Mouse (Mus musculus) embryo, embryonic 9.5 days (tissue): ENCODE measurements around the gene Tnrc6c.

Experiments used
- DNase-seq: peaks from one replicate; pipeline ENCODE4 v3.0.0-alpha.2; 2017; ENCODE audit errors: extremely low spot score

The Tnrc6c gene

DNA sequence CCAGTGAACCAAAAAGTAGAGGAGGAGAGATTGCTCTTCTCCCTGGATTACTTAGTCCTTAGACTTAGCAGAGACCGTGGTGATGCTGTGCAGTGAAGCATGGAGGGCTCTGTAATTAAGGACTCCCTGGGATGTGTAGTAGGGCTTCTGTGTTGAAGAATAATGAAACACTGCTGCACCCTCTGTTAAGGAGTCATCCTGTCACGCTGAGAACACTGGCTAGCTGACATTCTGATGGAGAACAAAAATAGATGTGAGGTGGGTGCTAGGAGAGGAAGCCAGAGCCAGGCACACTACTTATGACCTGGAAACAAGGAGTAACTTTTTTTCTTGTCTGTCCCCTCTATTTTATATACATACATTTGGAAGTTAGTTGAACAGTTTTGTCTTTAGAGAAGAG lies 22.6 kb downstream of the Tnrc6c start:
- no peak for DNase-seq

DNA sequence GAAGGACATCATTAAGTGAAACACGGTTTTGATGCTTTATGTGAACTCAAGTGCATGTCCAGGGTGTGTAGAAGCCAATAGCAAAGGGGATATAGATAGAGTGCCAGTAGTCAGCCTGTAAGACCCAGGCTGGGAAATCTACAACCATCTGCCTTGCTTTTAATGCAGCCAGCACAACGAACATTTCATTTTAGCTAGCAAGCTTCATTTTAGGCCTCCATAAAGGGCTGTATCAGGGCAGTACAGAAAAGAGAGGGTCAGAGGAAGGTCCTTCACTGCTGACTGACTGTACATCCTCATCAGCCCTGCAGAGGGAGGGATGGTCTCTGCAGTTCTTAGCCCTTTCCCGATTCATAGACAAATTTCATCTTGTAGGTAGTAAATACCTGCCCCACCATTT lies 23.0 kb downstream of the Tnrc6c start:
- DNase-seq = no peak

DNA sequence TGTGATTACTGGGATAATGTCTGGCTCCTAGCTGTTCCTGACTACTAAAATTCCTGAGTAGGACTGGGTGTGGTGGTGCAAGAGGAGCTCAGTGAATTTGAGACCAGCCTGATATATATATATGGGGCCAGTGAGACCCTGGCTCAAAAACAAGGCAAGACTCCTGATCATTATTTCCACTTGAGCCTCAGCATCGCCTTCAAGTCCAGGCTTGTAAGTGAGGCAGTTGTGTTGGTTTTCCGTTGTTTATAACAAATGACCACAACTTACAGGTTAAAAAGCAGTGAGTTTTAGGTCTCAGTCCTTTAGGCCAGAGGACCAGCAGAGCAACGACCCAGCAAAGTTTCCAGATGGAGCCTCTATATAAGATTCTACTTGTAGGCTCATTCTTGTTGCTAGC lies 23.5 kb downstream of the Tnrc6c start:
- DNase-seq = no peak

DNA sequence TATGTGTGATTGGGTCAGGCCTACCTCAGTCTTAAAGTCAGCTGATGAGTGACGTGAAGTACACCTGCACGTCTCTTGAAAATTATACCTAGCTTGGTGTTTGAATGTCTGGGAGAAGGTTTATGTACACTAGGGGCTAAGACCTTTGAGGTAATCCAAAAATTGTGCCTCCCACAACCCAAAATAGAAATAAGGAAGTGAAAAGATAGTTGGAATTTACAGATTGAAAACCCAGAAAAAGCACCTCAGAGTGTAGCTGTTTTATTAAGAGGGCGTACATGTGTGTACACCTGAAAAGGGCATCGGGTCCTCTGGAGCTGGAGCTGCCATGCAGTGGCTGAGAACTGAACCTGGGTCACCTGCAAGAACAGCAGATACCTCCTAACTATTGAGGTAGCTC lies 24.1 kb downstream of the Tnrc6c start:
- no peak for DNase-seq

DNA sequence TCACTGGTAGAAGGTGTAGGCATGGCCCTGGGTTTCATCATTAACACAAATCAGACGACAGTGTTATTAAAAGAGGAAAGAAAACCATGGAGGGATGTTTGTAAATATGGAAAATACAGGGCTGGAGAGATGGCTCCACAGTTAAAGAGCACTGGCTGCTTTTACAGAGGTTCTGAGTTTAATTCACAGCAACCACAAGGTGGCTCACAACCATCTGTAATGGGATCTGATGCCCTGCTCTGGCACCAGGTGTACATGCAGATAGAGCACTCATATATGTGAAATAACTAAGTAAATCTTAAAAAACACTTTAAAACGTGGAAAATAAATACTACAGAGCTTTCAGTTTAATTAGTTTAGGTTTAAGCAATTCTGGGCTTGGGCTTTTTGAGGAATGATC lies 24.7 kb downstream of the Tnrc6c start:
- no peak for DNase-seq

DNA sequence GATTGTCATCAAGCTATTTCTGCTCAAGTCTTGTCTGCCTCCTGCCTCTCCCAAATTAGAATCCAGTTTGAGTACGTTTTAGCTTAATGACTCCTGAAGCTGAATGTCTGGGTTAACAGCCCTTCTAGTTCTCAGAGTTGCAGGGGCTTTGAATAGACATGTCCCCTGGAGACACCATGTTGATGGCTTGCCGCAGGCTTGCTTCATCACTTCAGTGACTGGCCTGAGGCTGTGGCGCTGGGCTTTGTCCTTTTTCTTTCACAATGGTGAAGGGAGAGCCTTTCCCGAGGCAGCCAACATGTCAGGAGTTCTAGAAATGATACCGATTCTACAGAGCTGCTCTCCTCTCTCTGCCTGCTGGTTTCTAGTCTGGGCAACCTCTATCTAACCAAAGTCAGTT lies 30.6 kb downstream of the Tnrc6c start:
- no peak for DNase-seq

DNA sequence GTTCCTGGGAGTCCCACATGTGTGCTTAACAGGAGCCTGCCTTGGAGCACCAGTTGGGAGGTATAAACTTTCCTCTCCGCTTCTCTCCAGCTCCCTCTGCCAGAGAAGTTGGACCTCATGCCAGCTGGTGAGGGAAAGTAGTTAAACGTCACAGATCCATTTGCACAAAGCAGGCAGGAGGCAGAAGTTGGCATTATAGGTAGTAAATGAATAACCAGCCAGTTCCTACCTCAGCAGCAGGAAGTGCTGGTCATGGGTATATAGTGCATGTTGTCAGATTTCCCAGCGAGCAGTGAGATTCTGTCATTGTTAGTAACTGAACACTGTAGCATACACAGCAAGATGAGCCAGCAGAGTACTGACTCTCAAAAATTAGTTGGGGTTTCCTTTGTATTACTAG lies 31.4 kb downstream of the Tnrc6c start:
- DNase-seq = no peak

DNA sequence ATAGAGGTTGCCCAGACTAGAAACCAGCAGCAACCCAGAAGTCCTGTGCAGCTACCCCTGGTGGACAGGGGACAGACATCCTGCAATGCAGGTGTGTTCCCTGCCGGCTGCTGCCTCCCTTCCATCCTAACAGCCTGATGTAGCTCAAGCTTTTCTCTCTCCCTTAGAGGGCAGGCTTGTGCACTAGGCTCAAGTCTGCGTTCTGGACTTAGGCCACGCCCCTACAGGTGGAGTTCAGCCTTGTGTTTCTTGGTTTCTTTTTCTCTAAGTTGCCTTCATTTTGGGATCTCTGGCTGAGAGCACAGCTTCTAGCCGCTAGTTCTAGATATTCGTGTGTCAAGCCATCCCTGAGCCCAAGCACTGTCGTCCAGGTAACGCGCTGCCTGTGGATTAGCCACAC lies 31.9 kb downstream of the Tnrc6c start:
- no peak for DNase-seq

DNA sequence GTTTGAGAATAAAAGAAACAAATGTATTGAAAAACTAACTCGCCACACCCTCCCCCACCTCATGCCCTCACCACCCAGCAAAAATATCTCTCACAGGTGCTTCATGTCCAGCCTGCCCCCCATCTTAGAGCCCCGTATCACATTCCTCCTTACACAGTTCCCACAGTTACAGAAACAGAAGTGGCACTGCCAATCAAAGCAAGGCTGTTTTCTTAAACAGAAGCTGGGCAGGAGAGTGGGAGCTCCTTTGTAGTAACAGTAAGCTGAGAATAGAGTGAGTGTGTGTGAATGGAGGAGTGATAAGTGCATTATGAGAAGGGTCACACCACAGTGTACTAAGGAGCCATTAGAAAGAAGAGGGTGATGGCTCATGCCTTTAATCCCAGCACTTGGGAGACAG lies 34.5 kb downstream of the Tnrc6c start:
- no peak for DNase-seq

DNA sequence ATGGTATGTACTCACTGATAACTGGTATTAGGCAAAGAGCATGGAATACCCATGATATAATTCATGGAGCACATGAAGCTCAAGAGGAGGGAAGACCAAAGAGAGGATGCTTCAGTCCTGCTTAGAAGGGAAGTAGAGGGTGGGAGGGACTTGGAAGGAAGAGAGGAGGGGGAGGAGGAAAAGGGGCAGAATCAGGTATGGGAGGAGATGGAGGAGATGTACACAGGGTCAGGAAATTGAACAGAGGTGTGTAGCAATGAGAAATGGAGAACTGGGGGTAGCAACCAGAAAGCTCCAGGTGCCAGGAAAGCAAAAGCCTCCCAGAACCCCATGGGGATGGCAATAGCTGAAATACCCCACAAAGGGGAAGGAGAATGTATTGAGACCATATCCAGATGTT lies 37.2 kb downstream of the Tnrc6c start:
- no peak for DNase-seq

DNA sequence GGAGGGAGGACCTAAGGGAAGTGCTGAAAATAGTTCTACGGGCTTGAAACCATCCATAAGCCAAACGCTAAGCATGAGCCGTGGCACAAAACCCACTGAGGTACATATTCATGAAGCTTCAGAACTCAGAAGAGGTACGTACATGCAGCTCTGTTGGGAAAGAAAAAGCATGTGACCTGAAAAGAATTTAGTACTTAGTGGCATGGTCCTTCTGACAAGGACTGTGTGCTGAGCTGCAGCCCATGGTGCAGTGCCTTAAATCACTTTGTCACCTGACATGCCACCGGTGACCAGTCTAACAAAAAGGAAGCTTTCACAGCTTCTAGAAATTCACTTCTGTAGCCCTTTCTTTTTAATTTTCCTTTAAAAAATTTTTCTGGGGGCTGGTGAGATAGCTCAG lies 40.0 kb downstream of the Tnrc6c start:
- no peak for DNase-seq

DNA sequence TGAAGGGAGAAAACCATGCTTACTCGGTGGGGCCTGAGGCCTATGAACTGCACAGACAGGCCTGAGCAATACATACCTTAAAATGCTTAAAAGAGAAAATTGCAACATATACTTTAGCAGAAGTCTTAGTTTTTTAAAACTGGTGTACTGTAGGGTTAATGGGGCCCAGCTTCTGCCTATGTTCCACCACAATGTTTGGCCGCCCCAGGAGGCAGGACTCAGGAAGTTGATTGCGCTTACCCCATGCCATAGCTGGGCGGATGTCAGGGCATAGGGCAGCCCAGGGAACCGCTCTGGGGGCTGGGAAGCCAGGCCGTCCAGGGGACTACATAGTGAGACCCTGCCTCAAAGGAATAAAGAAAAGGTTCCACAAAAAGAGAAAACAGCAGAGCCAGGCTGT lies 42.5 kb downstream of the Tnrc6c start:
- no peak for DNase-seq

DNA sequence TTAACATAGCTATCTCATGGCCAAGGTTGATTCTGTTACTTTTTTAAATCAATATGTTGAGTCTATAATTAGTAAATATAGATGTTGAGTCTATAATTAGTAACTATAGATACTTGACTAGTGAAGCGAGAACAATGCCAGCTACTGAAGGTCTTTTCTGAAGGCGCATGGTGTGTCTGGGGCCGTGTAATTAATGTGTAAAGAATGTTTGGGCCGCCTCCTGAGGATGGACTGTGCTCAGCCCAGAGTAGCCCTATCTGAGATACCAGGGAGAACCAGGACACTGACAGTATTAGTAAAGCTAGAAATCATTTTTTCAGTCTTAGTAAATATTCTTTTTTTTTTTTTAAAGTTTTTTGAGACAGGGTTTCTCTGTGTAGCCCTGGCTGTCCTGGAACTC lies 46.8 kb downstream of the Tnrc6c start:
- no peak for DNase-seq

DNA sequence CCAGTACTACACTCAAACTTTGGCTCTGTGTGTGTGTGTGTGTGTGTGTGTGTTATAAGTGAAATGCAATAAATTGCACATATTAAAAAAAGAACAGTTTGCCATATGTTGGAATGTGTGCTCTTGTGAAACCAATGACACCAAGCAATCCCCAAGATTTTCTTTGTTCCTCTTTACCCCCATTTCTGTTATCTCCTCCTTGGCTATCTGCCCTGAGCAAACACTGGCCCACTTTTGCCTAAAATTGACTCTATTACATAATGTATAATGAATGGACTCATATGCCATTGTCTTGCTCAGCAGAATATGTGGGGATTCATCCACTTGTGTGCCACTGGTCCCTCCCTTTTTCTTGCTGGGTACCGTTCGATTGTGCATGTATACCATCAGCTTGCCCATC lies 52.2 kb downstream of the Tnrc6c start:
- DNase-seq = no peak

DNA sequence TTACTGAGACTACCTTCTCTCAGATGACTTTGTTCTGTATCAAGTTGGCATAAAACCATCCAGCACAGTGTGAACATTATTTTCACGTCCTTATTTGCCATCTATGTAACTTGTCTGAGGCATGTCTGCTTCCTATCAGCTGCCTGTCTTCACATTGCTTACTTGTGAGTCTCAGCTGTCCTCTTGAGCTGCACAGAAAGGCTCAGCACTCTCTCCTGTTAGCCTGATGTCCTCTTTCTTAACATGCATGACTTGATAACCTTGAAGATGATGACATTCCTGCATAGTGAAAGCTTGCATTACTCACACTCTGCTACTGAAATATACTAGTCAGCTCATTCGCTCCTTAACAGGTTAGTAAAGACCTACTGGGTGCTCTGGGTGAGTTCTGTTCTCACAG lies 53.1 kb downstream of the Tnrc6c start:
- DNase-seq = no peak

DNA sequence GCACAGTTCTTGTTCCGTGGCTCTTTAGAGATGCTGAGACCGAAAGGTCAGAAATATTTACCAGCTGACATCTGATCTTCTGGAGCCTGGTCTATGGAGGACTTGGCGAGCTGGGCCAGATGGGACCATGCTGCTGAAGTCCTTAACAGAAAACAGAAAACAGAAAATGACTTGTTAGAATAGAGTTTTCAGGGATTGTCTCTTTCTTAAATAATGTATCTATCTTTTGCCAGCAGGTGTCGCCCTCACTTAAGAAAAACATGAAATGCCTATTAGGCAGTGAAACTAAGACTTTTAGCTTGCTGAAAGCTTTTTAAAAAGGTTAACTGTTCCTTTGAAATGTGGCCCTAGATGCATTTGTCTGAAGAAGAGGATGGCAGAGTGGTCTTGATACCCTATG lies 55.2 kb downstream of the Tnrc6c start:
- DNase-seq = peak; percentile 43

DNA sequence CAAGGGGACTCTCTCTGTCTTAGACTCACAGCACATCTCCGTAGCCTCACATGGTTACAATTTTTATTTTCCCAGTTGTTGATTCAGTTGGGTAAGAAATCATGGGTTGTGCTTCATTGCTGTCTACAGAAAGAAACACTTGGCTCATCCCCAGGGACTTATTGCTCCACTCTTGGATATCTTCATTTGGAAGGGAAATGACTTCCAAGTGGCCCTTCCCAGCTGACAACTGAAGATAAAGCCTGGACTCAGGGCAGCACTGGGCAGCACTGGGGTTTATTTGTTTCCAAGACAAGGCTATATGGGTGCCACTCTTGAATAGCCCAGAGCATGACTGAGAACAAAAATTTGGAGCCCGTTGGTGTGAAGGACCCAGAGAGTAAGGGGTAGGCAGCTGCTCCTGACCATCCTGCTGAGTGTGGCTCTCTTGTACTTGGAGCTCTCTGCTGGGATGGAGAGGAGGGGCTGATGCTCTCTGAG lies 56.8 kb downstream of the Tnrc6c start:
- no peak for DNase-seq

DNA sequence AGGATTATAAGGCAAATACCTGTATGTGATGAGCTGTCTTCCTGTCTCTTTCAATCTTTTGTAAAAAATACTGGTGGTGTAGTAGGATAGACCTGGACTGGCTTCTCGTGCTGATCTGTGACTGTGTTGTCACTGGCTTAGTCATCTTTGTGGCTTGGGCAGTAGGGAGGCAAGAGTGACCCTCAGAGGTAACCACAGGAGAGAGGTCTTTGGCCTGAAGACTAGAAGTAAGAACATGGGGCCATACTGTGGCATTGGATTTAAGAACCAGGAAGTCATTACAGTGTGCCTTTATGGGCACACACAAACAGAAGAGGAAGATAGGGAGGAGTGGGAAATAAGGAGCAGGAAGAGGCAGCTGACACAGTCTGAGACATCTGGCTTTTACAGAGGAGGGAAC lies 58.0 kb downstream of the Tnrc6c start:
- DNase-seq = no peak

DNA sequence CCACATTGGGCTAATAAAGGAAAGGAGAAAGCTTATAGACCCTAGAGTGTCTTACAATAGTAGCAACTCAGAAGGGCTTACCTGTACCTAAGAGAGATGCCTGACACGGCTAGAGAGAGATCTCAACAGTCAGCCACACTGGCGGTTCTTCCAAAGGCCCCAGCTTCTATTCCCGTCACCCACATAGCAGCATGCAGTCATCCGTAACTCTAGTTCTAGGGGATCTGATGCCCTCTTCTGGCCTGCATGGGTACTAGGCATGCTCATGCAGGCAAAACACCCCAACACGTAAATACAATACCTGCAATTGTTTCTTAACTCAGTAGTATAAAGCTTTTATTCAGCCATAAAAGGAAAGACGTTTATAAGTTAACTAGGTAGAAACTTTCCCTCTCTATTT lies 59.3 kb downstream of the Tnrc6c start:
- DNase-seq = no peak

DNA sequence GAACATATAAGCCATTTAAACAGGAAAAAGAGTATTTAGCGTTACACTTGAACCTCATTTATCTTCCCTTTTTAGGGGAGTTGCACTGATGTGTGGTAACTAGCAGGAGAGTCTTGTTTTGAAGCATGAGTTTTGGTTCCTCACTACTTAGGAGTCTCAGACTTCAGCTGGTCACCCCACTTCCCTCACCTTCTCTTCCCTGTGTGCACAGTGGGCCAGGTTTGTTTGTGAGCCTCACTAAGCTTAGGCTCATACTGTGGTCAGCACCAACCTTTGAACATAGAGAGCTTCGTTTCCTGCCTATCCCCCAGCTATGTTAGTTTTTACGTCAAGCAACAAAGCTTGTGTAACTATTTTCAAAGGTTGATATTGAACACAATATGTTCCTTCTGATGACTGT lies 64.7 kb downstream of the Tnrc6c start:
- DNase-seq = no peak

DNA sequence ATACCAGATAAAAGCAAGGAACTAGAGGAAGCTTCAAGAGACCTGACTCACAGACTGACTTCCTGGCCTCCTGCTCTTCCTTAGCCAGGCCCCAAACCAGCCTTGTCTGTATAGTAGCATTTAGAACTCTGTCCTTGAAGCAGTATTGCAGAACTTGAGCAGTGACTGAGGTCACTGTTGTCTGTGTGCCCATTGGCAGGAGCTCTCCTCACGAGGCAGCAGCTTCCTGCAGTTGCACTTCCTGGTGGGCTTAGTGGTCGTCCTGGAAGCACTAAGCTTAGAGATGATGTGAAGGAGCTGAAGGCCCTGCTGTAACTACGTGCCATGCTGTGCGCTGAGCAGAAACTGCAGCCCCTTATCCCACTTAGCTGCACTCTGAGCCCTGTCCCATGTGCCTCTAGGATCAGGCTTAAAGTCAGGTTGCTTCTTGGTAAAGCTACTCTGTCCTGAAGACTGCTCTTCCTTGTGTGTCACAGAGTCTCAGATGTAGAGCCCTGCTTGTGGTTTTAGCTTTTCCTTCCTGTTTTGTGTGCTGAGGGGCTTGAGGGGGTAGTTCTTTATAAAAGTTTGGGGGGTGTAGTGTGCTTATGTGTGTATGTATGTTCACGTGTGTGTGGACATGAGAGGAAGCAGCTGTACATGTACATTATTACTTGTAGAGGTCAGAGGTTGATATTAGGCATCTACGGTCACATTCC lies 70.7 kb downstream of the Tnrc6c start:
- no peak for DNase-seq

DNA sequence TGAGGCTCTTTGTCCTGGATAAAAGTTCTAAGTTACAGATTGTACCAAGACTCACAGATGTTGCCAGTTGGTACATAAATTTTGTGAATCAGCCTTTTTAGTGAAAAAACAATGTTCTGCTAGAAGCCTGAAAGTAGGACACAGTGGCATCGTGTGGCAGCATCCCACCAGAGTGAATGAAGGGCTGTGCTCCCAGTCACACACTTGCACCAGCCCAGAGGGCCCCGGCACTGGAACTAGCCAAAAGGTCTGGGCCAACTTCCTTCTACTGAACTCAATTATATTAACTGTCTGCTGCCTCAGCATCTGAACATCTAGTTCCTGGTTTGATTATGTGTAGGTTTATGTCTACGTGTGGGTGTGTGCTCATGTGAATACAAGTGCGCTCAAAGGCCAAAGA lies 72.9 kb downstream of the Tnrc6c start:
- DNase-seq = no peak

DNA sequence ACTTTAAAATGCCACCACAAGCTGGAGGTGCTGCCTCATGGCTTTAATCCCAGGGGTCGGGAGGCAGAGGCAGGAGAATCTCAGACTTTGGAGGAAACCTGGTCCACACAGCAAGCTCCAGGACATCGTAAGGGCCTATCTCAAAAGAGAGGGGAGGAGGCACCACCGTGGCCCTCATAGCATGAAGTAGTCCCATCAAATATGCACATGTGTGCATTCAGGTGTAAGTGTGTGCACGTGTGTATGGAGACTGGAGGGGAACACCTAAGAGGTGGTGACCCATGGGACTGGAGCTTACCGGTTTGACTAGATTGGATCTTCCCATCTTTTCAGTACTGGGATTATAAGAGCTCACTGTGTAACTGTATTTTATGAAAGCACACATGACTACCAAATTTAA lies 74.2 kb downstream of the Tnrc6c start:
- no peak for DNase-seq

DNA sequence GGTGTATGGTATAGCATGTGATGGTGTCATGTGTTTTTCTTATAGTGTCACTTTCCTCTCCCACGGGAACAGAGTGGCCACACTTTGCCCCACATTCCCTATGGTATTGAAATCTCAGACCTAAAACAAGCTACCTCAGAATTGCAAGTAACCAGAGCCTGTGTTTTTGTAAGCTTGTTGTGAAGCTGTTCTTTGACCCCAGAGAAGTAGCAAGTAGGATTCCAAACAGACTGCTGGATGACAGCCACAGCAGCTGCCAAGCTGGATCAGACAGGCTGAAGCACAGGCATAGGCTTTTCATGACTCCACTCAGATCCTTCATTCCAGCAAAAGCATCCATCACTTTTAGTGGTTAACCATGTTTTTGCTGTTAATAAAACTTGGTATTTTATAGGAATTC lies 74.8 kb downstream of the Tnrc6c start:
- DNase-seq = no peak
